Mouse (Mus musculus): ENCODE measurements around the gene Rap1b.

The Rap1b gene

GRCm38 (mm10) chr10:117859800-117860199 is 14.0 kb upstream of the Rap1b start:
- no peak for DNase-seq (ENCODE audit: low read depth in 1 of 2, low spot score in 2 of 2)

- DNase-seq (ENCODE audit: low read depth in 1 of 2, low spot score in 2 of 2): no peak
These were observed 12.4 kb upstream of the Rap1b start for GRCm38 (mm10) chr10:117858241-117858640.

- no peak for DNase-seq (ENCODE audit: low read depth in 1 of 2, low spot score in 2 of 2)
These were observed 10.3 kb upstream of the Rap1b start for GRCm38 (mm10) chr10:117856001-117856720.

GRCm38 (mm10) chr10:117852648-117853192 is 6.9 kb upstream of the Rap1b start:
- DNase-seq (ENCODE audit: low read depth in 1 of 2, low spot score in 2 of 2): no peak

- no peak for DNase-seq (ENCODE audit: low read depth in 1 of 2, low spot score in 2 of 2)
These were observed 3.1 kb upstream of the Rap1b start for GRCm38 (mm10) chr10:117848981-117849380.

- DNase-seq (ENCODE audit: low read depth in 1 of 2, low spot score in 2 of 2): no peak
These were observed 961 bp upstream of the Rap1b start for GRCm38 (mm10) chr10:117846796-117847195.

- no peak for DNase-seq (ENCODE audit: low read depth in 1 of 2, low spot score in 2 of 2)
These were observed 411 bp upstream of the Rap1b start for GRCm38 (mm10) chr10:117846260-117846632.

- DNase-seq (ENCODE audit: low read depth in 1 of 2, low spot score in 2 of 2): peak; percentile 32 to 78
These were observed 846 bp downstream of the Rap1b start for GRCm38 (mm10) chr10:117844782-117845596.

- DNase-seq (ENCODE audit: low read depth in 1 of 2, low spot score in 2 of 2): no peak
These were observed 1.6 kb downstream of the Rap1b start for GRCm38 (mm10) chr10:117844279-117844678.

- DNase-seq (ENCODE audit: low read depth in 1 of 2, low spot score in 2 of 2): no peak
These were observed 2.1 kb downstream of the Rap1b start for GRCm38 (mm10) chr10:117843690-117844089.

- no peak for DNase-seq (ENCODE audit: low read depth in 1 of 2, low spot score in 2 of 2)
These were observed 4.1 kb downstream of the Rap1b start for GRCm38 (mm10) chr10:117841765-117842164.

- DNase-seq (ENCODE audit: low read depth in 1 of 2, low spot score in 2 of 2): no peak
These were observed 5.3 kb downstream of the Rap1b start for GRCm38 (mm10) chr10:117840431-117840995.

GRCm38 (mm10) chr10:117839737-117840136 is 6.1 kb downstream of the Rap1b start:
- no peak for DNase-seq (ENCODE audit: low read depth in 1 of 2, low spot score in 2 of 2)

- no peak for DNase-seq (ENCODE audit: low read depth in 1 of 2, low spot score in 2 of 2)
These were observed 6.9 kb downstream of the Rap1b start for GRCm38 (mm10) chr10:117838924-117839323.

- DNase-seq (ENCODE audit: low read depth in 1 of 2, low spot score in 2 of 2): no peak
These were observed 9.5 kb downstream of the Rap1b start for GRCm38 (mm10) chr10:117836354-117836753.

- no peak for DNase-seq (ENCODE audit: low read depth in 1 of 2, low spot score in 2 of 2)
These were observed 10.4 kb downstream of the Rap1b start for GRCm38 (mm10) chr10:117835453-117835852.

GRCm38 (mm10) chr10:117830797-117831196 is 15.0 kb downstream of the Rap1b start:
- DNase-seq (ENCODE audit: low read depth in 1 of 2, low spot score in 2 of 2): no peak

- no peak for DNase-seq (ENCODE audit: low read depth in 1 of 2, low spot score in 2 of 2)
These were observed 16.2 kb downstream of the Rap1b start for GRCm38 (mm10) chr10:117829472-117830155.

- no peak for DNase-seq (ENCODE audit: low read depth in 1 of 2, low spot score in 2 of 2)
These were observed 16.8 kb downstream of the Rap1b start for GRCm38 (mm10) chr10:117829022-117829421.

GRCm38 (mm10) chr10:117828536-117828935 is 17.3 kb downstream of the Rap1b start:
- no peak for DNase-seq (ENCODE audit: low read depth in 1 of 2, low spot score in 2 of 2)

GRCm38 (mm10) chr10:117824647-117825046 is 21.2 kb downstream of the Rap1b start:
- no peak for DNase-seq (ENCODE audit: low read depth in 1 of 2, low spot score in 2 of 2)
